Mouse (Mus musculus) liver, embryonic 14 days (tissue): Measurements from ENCODE around the gene 2310057N15Rik. TPM values are rescaled to one million over a fixed set of nuclear protein-coding genes. Genes with fewer than 3 reads are reported as not detected.

Source experiments
- polyA plus RNA-seq: library from polyadenylated mRNA; depleted of rRNA; stranded (reverse); fragments of >200 nt; gene quantifications from 2 replicates; pipeline ENCODE4 v1.2.3, GENCODE M21; 2012; rRNA removed

2310057N15Rik gene
- polyA plus RNA-seq, result not detected in 2 replicates

DNA sequence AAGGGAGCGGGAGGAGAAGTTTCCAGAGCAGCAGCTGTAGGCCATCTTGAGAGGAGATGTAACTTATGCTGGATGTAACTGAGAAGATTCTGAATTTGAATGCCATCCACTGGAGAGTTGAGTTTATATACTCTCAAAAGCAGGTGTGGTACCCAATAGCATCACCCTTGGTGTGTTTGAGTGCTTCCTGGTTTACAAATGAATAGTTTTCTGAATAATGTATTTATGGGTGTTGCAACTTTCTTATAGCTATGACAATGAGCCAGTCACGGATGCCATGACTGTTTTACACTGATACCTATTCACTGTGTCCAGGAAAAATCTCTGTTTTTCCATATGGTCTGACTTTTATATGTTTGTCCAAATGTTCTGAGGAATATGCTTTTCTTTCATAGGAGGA, at the start of gene 2310057N15Rik:
Gene 2310057N15Rik (minus strand): TSS at position 101 of the 400 bp plus-strand sequence.

DNA sequence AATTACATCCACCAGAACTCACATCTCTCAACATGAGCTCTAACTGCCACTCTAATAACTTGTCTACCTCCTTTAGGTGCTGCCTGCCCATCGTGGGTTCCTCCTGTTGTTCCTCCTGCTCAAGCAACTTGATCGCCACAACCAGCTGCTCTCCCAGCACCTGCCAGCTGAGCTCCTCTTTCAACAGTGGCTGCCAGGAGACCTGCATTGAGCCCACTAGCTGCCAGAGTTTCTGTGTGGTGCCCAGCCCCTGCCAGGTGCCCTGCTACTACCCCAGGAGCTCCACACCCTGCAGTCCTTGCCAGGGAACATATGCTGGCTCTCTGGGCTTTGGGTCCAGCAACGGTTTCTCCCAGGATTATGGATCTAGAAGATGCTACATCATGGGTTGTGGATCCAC, 46.1 kb upstream of the 2310057N15Rik start, which contains the start of gene Krtap15:
Gene Krtap15 (plus strand): TSS at position 150 of the 400 bp plus-strand sequence.

DNA sequence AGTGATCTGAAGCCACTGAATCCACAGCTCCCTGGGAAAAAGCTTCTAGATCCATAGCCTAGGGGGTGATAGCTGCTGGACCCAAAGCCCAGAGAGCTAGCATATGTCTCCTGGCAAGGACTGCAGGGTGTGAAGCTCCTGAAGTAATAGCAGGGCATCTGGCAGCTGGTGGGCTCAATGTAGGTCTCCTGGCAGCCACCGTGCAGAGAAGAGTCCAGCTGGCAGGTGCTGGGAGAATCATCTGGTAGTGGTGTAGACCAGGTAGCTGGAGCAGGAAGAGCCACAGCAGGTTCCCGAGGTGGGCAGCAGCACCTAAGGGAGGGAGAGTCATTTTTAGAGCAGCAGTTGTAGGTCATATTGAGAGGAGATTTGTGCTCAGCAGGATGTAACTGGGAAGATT, 37.8 kb upstream of the 2310057N15Rik start, which contains the start of gene Gm20741:
Gene Gm20741 (minus strand): TSS at position 394 of the 400 bp plus-strand sequence.

GRCm38 (mm10) chr16:88777596-88777995, 3.6 kb upstream of the 2310057N15Rik start, which contains the start of gene Gm5965:
TSS of gene Gm5965 (plus strand) at chr16:88777896.

DNA sequence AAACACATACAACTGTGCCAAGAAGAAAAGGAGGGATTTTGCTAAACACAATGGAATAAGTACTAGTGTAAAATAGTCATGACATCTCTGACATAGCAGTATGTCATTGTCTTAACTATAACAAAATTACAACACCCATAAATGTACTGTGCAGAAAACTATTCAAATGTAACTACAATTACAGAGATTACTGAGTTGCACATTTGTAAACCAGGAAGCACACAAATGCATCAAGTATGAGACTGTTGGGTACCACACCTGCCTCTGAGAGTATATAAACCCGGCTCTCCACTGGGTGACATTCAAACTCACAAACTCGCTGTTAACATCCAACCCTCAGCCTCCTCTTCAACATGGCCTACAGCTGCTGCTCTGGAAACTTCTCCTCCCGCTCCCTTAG, 15.5 kb downstream of the 2310057N15Rik start, which contains the start of gene 2310034C09Rik:
Gene 2310034C09Rik (plus strand): TSS at position 301 of the 400 bp plus-strand sequence.

DNA sequence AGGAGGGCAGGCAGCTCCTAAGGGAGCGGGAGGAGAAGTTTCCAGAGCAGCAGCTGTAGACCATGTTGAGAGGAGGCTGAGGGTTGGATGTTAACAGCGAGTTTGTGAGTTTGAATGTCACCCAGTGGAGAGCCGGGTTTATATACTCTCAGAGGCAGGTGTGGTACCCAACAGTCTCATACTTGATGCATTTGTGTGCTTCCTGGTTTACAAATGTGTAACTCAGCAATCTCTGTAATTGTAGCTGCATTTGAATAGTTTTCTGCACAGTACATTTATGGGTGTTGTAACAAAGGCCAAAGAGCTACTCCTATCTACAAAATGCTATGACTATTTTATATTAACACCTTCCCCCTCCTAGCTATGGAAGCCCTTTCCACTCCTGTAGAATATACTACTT, 22.5 kb downstream of the 2310057N15Rik start, which contains the start of gene Krtap13:
Gene Krtap13 (minus strand): TSS at position 101 of the 400 bp plus-strand sequence.

DNA sequence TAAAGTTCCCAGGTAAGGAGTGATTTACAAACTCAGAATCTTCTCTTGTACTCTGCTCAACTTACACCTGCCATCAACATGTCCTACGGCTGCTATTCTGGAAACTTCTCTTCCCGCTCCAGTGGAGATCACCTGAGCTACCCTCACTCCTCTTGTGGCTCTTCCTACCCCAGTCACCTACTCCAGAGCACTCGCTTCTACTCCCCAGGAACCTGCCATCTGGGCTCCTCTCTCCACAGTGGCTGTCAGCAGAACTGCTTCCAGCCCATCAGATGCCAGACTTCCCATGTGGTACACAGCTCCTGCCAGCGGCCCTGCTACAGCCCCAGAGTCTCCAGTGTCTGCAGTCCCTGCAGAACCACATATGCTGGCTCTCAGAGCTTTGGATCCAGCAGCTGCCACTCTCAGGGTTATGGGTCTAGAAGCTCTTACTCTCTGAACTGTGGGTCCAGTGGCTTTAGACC, 45.2 kb downstream of the 2310057N15Rik start, which contains the start of gene Krtap13-1:
Gene Krtap13-1 (plus strand): TSS at position 51 of the 464 bp plus-strand sequence.

Other genes with a start within 250 kb of the 2310057N15Rik start
- gene Cldn8, start 211.0 kb downstream of the 2310057N15Rik start, polyA plus RNA-seq, result 0.01 TPM in 1 of 2 replicates, not detected in the other
- not detected in 2 replicates for gene Krtap24-1, start 161.9 kb downstream of the 2310057N15Rik start, polyA plus RNA-seq
- not detected in 2 replicates for gene 2310079G19Rik, start 146.5 kb downstream of the 2310057N15Rik start, polyA plus RNA-seq
- not detected in 2 replicates for gene Krtap26-1, start 126.4 kb downstream of the 2310057N15Rik start, polyA plus RNA-seq
- not detected in 2 replicates for gene Krtap27-1, start 102.5 kb downstream of the 2310057N15Rik start, polyA plus RNA-seq
- gene 2310061N02Rik, start 66.2 kb downstream of the 2310057N15Rik start, polyA plus RNA-seq, result not detected in 2 replicates
- gene Krtap13-1, start 45.3 kb downstream of the 2310057N15Rik start, polyA plus RNA-seq, result not detected in 2 replicates
- not detected in 2 replicates for gene Krtap13, start 22.6 kb downstream of the 2310057N15Rik start, polyA plus RNA-seq
- gene 2310034C09Rik, start 15.4 kb downstream of the 2310057N15Rik start, polyA plus RNA-seq, result not detected in 2 replicates
- gene Gm5965, start 3.7 kb upstream of the 2310057N15Rik start, polyA plus RNA-seq, result not detected in 2 replicates
- gene Gm20741, start 38.0 kb upstream of the 2310057N15Rik start, polyA plus RNA-seq, result not detected in 2 replicates
- not detected in 2 replicates for gene Krtap15, start 46.0 kb upstream of the 2310057N15Rik start, polyA plus RNA-seq
- gene Krtap14, start 51.9 kb upstream of the 2310057N15Rik start, polyA plus RNA-seq, result not detected in 2 replicates
- gene Krtap19-1, start 95.2 kb upstream of the 2310057N15Rik start, polyA plus RNA-seq, result not detected in 2 replicates
- gene Krtap19-2, start 100.1 kb upstream of the 2310057N15Rik start, polyA plus RNA-seq, result not detected in 2 replicates
- gene Krtap19-3, start 103.8 kb upstream of the 2310057N15Rik start, polyA plus RNA-seq, result not detected in 2 replicates
- not detected in 2 replicates for gene Krtap19-4, start 110.9 kb upstream of the 2310057N15Rik start, polyA plus RNA-seq
- not detected in 2 replicates for gene Krtap19-5, start 122.3 kb upstream of the 2310057N15Rik start, polyA plus RNA-seq
- not detected in 2 replicates for gene Krtap19-9b, start 158.1 kb upstream of the 2310057N15Rik start, polyA plus RNA-seq
- gene Krtap16-3, start 188.7 kb upstream of the 2310057N15Rik start, polyA plus RNA-seq, result not detected in 2 replicates
- not detected in 2 replicates for gene Krtap22-2, start 236.6 kb upstream of the 2310057N15Rik start, polyA plus RNA-seq
- gene Gm10229, start 241.1 kb upstream of the 2310057N15Rik start, polyA plus RNA-seq, result not detected in 2 replicates